Mouse (Mus musculus) kidney, embryonic 14.5 days (tissue): Measurements from ENCODE around the gene Cep112. TPM values are rescaled to one million over a fixed set of nuclear protein-coding genes. Genes with fewer than 3 reads are reported as not detected.
A peak's percentile ranks its signal among the peaks of the same experiment; 100 is the strongest.

Experiments
- ATAC-seq: fragments of 200-750 bp; cut with Nextera tagmentation; 2 replicates; pipeline ENCODE4 v1.8.0; 2017; ENCODE audit warnings: moderate number of reproducible peaks, mild to moderate bottlenecking, moderate TSS enrichment, moderate library complexity; ENCODE audit not compliant: low FRiP score, low TSS enrichment
- H3K27ac ChIP-seq: fragments of 300-500 bp; sonication (generic); 2 replicates; pipeline ENCODE4 v1.5.1; 2014; ENCODE audit warnings: low read depth, mild to moderate bottlenecking, low read length, moderate library complexity, mixed read lengths
- H3K27me3 ChIP-seq: fragments of 300-500 bp; sonication (generic); 2 replicates; pipeline ENCODE4 v1.6.1; 2014; ENCODE audit warnings: mild to moderate bottlenecking, low read length; ENCODE audit not compliant: control insufficient read depth, insufficient read depth
- H3K36me3 ChIP-seq: fragments of 300-500 bp; sonication (generic); 2 replicates; pipeline ENCODE4 v1.6.1; 2014; ENCODE audit warnings: low read length, mixed read lengths; ENCODE audit not compliant: control insufficient read depth, insufficient read depth
- H3K4me1 ChIP-seq: fragments of 300-500 bp; sonication (generic); 2 replicates; pipeline ENCODE4 v1.6.1; 2014; ENCODE audit warnings: low read length, mixed read lengths; ENCODE audit not compliant: control insufficient read depth, insufficient read depth
- H3K4me2 ChIP-seq: fragments of 300-500 bp; sonication (generic); replicated peaks from 2 replicates; pipeline ENCODE4 v1.6.1; 2014; ENCODE audit warnings: low read depth, mild to moderate bottlenecking, low read length
- H3K4me3 ChIP-seq: fragments of 300-500 bp; sonication (generic); 2 replicates; pipeline ENCODE4 v1.5.1; 2014; ENCODE audit warnings: mild to moderate bottlenecking, low read length
- H3K9ac ChIP-seq: fragments of 300-500 bp; sonication (generic); 2 replicates; pipeline ENCODE4 v1.6.1; 2014; ENCODE audit warnings: low read depth, mild to moderate bottlenecking, low read length, moderate library complexity
- H3K9me3 ChIP-seq: fragments of 300-500 bp; sonication (generic); 2 replicates; pipeline ENCODE4 v1.6.1; 2016; ENCODE audit warnings: low read length; ENCODE audit not compliant: control insufficient read depth
- WGBS: fragments of 180-500 bp; shearing (Covaris S2); extraction: QIAGEN DNeasy Blood & Tissue Kit; methylation state at CpG from one replicate; pipeline ENCODE4 v1.1.7; 2014; 5-methylcytosine and 5-hydroxymethylcytosine counted together
- polyA plus RNA-seq: library from polyadenylated mRNA; unstranded; fragments of >200 nt; fragmentation: Nextera tagmentation; extraction: Ambion mirVana; gene quantifications from 2 replicates; pipeline ENCODE4 v1.2.1, GENCODE M21; 2014

Gene Cep112
- polyA plus RNA-seq, 1 experiment from 2014 or later: 16.3 TPM

- H3K36me3 ChIP-seq: no peaks in the 10 kb centered on the region
- ATAC-seq: no peak
- H3K4me1 ChIP-seq: peaks cover 17% of the 10 kb centered on the region
- H3K27me3 ChIP-seq: no peaks in the 10 kb centered on the region
- H3K9me3 ChIP-seq: no peaks in the 10 kb centered on the region
- WGBS: 66% methylated on average over 15 of the region's 15 CpGs
- peak overlapping the region; percentile 33; the same call in 1 of the 2 replicates for H3K27ac ChIP-seq
- no peak overlapping the region for H3K4me3 ChIP-seq
- H3K4me2 ChIP-seq: no peak overlapping the region
- H3K9ac ChIP-seq: no peak overlapping the region
Observed at GRCm38 (mm10) chr11:108780271-108781250, 355.6 kb downstream of the Cep112 start.

GRCm38 (mm10) chr11:108798398-108798797, 373.4 kb downstream of the Cep112 start:
- 71% methylated on average over 5 of the region's 5 CpGs for WGBS
- Histone ChIP-seq H3K36me3 (no peaks in the 10 kb centered on the region), H3K4me1 (no peaks in the 10 kb centered on the region), H3K27me3 (no peaks in the 10 kb centered on the region), H3K4me3 (no peak overlapping the region), H3K4me2 (no peak overlapping the region), H3K27ac (no peak overlapping the region), H3K9me3 (no peaks in the 10 kb centered on the region), H3K9ac (no peak overlapping the region)
- no peak for ATAC-seq

DNA sequence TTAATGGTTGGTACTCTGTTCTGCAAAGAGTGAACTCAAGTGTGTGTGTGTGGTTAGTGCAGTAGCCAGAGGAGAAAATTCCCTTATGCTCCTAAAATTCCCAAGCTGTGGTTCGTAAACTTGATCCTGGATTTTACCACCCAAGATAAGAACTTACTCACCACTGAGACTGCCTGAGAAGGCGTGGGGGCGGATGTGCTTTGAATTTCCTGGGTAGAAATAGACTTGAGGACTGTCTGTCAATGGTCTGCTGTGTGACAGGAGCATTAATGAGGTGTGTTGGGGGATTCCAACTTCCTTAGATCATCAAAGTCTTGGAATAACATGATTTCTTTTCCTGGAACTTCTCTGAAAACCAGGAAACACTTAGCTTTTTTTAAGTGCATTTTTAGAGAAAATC, 374.7 kb downstream of the Cep112 start:
- no peak overlapping the region for H3K4me2 ChIP-seq
- WGBS: 38% methylated on average over 3 of the region's 3 CpGs
- no peak overlapping the region for H3K27ac ChIP-seq
- H3K9me3 ChIP-seq: no peaks in the 10 kb centered on the region
- ATAC-seq: no peak
- no peaks in the 10 kb centered on the region for H3K27me3 ChIP-seq
- no peaks in the 10 kb centered on the region for H3K36me3 ChIP-seq
- no peak overlapping the region for H3K4me3 ChIP-seq
- no peaks in the 10 kb centered on the region for H3K4me1 ChIP-seq
- no peak overlapping the region for H3K9ac ChIP-seq

DNA sequence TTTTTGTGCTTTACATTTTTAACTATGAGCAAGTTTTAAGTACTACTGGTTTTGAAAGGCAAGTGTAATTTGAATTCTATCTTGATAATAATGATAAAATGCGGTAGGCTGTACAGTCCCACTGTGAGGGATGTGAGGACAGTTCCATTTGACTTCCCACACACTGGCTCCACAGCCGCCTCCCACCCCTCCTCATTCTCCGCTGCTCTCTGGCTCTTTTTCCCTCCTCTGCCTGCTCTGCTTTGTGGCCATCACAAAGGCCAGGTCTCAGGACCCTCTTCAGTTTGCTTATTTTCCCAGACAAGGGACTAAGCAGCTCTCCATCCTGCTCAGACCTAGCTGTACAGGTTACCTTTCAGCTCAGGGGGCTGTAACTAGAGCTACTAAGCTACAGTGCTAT, 379.0 kb downstream of the Cep112 start:
- no peaks in the 10 kb centered on the region for H3K4me1 ChIP-seq
- H3K4me3 ChIP-seq: no peak overlapping the region
- no peaks in the 10 kb centered on the region for H3K36me3 ChIP-seq
- H3K27ac ChIP-seq: no peak overlapping the region
- H3K9me3 ChIP-seq: no peaks in the 10 kb centered on the region
- H3K4me2 ChIP-seq: no peak overlapping the region
- no peak overlapping the region for H3K9ac ChIP-seq
- WGBS: 37% methylated on average over 3 of the region's 3 CpGs
- no peaks in the 10 kb centered on the region for H3K27me3 ChIP-seq
- ATAC-seq: peak; percentile 32; the same call in 1 of the 2 replicates

DNA sequence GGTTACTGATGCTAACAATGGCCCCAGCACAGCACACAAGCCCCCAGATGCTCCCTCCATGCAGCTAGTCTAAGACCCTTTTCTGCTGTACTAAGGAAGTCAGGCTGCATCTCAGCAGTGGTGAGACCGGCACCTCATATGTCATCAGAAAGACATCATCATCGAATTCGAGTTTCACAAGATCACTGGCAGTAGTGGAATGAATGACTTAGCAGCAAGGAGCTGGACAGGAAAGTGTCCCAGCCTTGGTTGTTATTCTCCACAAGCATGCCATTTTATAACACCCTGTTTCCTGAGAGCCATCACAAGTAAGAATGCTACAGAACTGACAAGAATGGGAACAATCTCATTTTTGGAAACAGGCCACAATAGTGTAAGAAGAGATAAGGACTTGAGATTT, 381.0 kb downstream of the Cep112 start:
- Histone ChIP-seq H3K27me3 (no peaks in the 10 kb centered on the region), H3K4me1 (no peaks in the 10 kb centered on the region), H3K4me2 (no peak overlapping the region), H3K4me3 (no peak overlapping the region), H3K36me3 (no peaks in the 10 kb centered on the region), H3K9me3 (no peaks in the 10 kb centered on the region), H3K27ac (no peak overlapping the region), H3K9ac (no peak overlapping the region)
- 82% methylated on average over 3 of the region's 3 CpGs for WGBS
- no peak for ATAC-seq

DNA sequence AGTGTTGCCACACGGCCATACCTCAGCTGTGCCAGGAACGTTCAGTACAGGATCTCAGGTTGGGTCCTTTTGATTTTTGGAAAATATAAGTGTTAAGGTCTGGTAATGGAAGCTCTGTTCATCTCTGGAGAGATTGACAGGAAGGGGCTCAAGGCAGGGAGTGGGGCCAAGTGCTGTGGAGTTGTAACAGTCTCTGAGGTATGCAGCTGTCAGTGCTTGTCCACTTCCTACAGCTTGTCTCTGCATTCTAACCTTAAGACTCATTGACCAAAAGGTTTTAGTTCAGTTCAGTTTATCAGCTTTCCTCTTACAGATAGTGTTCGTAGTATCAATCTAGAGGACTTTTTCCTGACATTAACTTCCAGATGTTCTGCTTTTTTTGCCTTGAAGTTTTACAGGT, 384.6 kb downstream of the Cep112 start:
- Histone ChIP-seq H3K36me3 (no peaks in the 10 kb centered on the region), H3K4me3 (no peak overlapping the region), H3K4me1 (no peaks in the 10 kb centered on the region), H3K4me2 (no peak overlapping the region), H3K9ac (no peak overlapping the region), H3K9me3 (no peaks in the 10 kb centered on the region), H3K27ac (no peak overlapping the region), H3K27me3 (no peaks in the 10 kb centered on the region)
- no peak for ATAC-seq
- WGBS: 79% methylated on average over 3 of the region's 3 CpGs

- no peaks in the 10 kb centered on the region for H3K4me1 ChIP-seq
- 71% methylated on average over 4 of the region's 4 CpGs for WGBS
- H3K4me2 ChIP-seq: no peak overlapping the region
- 0 out of 2 replicates have a peak, but pooled peaks cover 2% of the 10 kb centered on the region for H3K27me3 ChIP-seq
- H3K4me3 ChIP-seq: no peak overlapping the region
- no peaks in the 10 kb centered on the region for H3K9me3 ChIP-seq
- H3K9ac ChIP-seq: no peak overlapping the region
- no peak overlapping the region for H3K27ac ChIP-seq
- ATAC-seq: no peak
- H3K36me3 ChIP-seq: no peaks in the 10 kb centered on the region
Observed at GRCm38 (mm10) chr11:108821771-108822170, 396.8 kb downstream of the Cep112 start.

DNA sequence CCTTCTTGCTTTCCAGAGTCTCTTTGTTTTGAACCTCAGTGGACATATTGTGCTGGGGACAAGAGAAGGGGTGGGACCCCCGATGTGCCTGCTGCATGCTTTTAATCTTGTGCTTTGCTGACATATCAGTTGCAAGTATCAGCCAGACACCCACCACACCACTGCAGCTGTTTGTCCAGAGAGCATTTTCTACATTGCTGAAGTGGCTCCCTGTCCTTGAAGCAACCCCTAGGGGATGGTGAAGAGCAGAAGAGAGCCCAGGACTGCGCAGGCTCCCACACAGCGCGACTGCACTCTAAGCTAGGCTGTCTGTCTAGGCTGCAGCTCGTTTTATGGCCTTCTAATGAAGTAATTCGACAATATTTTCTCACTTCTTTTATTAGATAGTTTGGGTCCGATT, 397.3 kb downstream of the Cep112 start:
- H3K27ac ChIP-seq: no peak overlapping the region
- H3K9ac ChIP-seq: no peak overlapping the region
- no peaks in the 10 kb centered on the region for H3K4me1 ChIP-seq
- no peak overlapping the region for H3K4me3 ChIP-seq
- no peak overlapping the region for H3K4me2 ChIP-seq
- no peak for ATAC-seq
- H3K9me3 ChIP-seq: no peaks in the 10 kb centered on the region
- H3K36me3 ChIP-seq: no peaks in the 10 kb centered on the region
- WGBS: 83% methylated on average over 7 of the region's 7 CpGs
- 0 out of 2 replicates have a peak, but pooled peaks cover 2% of the 10 kb centered on the region for H3K27me3 ChIP-seq

DNA sequence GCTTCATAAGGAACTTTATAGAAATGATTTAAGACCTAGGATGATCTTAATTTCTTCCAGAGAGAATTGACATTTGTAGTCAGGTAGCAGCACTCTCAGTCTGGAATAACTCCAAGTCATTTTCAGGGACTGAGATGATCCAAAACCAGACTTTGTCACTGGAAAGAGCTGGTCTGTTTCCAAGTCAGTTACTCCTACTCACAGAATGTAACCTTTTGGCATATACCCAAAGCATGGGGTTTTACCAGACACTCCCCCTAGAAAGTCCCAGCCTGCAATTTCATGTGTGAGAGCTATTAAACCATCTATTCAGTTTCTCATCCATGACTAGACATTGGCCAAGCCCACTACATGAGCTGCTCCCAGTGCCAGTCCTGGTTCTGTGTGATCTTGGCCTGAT, 402.3 kb downstream of the Cep112 start:
- Histone ChIP-seq H3K4me3 (no peak overlapping the region), H3K27ac (no peak overlapping the region), H3K27me3 (no peaks in the 10 kb centered on the region), H3K9me3 (no peaks in the 10 kb centered on the region), H3K9ac (no peak overlapping the region), H3K4me1 (no peaks in the 10 kb centered on the region), H3K36me3 (no peaks in the 10 kb centered on the region), H3K4me2 (no peak overlapping the region)
- ATAC-seq: no peak
